Mouse (Mus musculus) spleen, adult 2 months (tissue): Measurements from ENCODE around the gene Camta1. TPM values are rescaled to one million over a fixed set of nuclear protein-coding genes. Genes with fewer than 3 reads are reported as not detected.

Source experiments
- DNase-seq, 2 experiments: peaks; one replicate each; pipeline versions ENCODE4 v3.0.0 to v3.0.0-alpha.2; 2012 to 2021; ENCODE audit warnings: low spot score in 2 of 2, low read depth in 1 of 2
- H3K27ac ChIP-seq: fragments of 200-500 bp; 2 replicates; pipeline ENCODE4 v1.5.1; 2012; ENCODE audit warnings: low read length, inconsistent platforms; ENCODE audit not compliant: insufficient read depth
- H3K27me3 ChIP-seq: fragments of 200-500 bp; 2 replicates; pipeline ENCODE4 v1.6.1; 2012; ENCODE audit warnings: mild to moderate bottlenecking, moderate library complexity, low read length, inconsistent platforms; ENCODE audit not compliant: control insufficient read depth, insufficient read depth
- H3K36me3 ChIP-seq: fragments of 200-500 bp; 2 replicates; pipeline ENCODE4 v1.6.1; 2012; ENCODE audit warnings: mild to moderate bottlenecking, low read length, inconsistent platforms; ENCODE audit not compliant: control insufficient read depth, insufficient read depth
- H3K4me1 ChIP-seq: fragments of 200-500 bp; 2 replicates; pipeline ENCODE4 v1.6.1; 2011; ENCODE audit warnings: inconsistent platforms; ENCODE audit not compliant: control insufficient read depth, insufficient read depth, insufficient read length
- H3K4me3 ChIP-seq: fragments of 200-500 bp; 2 replicates; pipeline ENCODE4 v1.5.1; 2011; ENCODE audit warnings: mild to moderate bottlenecking, inconsistent platforms; ENCODE audit not compliant: insufficient read depth, insufficient read length; ENCODE audit errors: extremely low read depth
- CTCF ChIP-seq: fragments of 200-500 bp; IDR thresholded peaks from 2 replicates; pipeline ENCODE4 v1.5.1; 2011; ENCODE audit warnings: mild to moderate bottlenecking, inconsistent platforms; ENCODE audit not compliant: insufficient read depth, insufficient read length, insufficient replicate concordance; ENCODE audit errors: extremely low read depth
- POLR2A ChIP-seq: fragments of 200-500 bp; IDR thresholded peaks from 2 replicates; pipeline ENCODE4 v1.6.1; 2011; ENCODE audit warnings: low read depth, low read length, inconsistent platforms
- WGBS: fragments of 180-500 bp; shearing (Covaris S2); methylation state at CpG from one replicate; pipeline ENCODE4 v1.1.7; 2018; 5-methylcytosine and 5-hydroxymethylcytosine counted together
- polyA plus RNA-seq: library from polyadenylated mRNA; depleted of rRNA; stranded (reverse); fragments of >200 nt; gene quantifications from 2 replicates; pipeline ENCODE4 v1.2.3, GENCODE M21; 2012

Gene Camta1
- polyA plus RNA-seq, 1 experiment = 7.7 TPM

- H3K4me1 ChIP-seq = no peaks in the 10 kb centered on the region
- H3K36me3 ChIP-seq = no peaks in the 10 kb centered on the region
- no peak overlapping the region for H3K27ac ChIP-seq
- H3K27me3 ChIP-seq = no peaks in the 10 kb centered on the region
- DNase-seq = no peak
- 55% methylated on average over 4 of the region's 4 CpGs for WGBS
- no peak for TF ChIP-seq POLR2A
- TF ChIP-seq CTCF = no peak
- H3K4me3 ChIP-seq = no peak overlapping the region
Observed at GRCm38 (mm10) chr4:151194715-151195097, 667.0 kb downstream of the Camta1 start.

- Histone ChIP-seq H3K4me1 (no peaks in the 10 kb centered on the region), H3K27ac (no peak overlapping the region), H3K4me3 (no peak overlapping the region), H3K36me3 (no peaks in the 10 kb centered on the region), H3K27me3 (no peaks in the 10 kb centered on the region)
- no peak for DNase-seq
- WGBS = 57% methylated on average over 11 of the region's 11 CpGs
- TF ChIP-seq POLR2A (no peak), CTCF (no peak)
Observed at GRCm38 (mm10) chr4:151194030-151194714, 667.5 kb downstream of the Camta1 start.

DNA sequence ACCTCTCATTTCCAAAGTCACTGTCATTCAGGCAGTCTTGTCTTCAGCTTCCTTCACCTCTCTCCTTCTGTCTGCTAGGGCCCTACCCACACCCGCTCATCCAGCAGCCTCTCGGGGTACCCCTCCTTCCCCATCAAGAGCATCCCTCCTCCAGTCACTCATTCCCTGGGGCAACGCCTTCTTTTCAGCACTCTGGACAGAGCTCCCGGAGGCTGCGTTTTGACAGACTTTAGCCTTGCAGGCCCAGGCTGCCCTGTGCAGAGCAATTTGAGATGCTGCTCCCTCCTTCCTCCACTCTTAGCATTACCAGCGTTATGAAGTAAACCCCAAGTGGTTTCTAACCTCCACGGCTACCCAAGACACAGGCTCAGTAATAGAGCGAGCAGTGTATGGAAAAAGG lies 675.2 kb downstream of the Camta1 start:
- no peak for TF ChIP-seq POLR2A
- TF ChIP-seq CTCF = no peak
- no peak for DNase-seq
- Histone ChIP-seq H3K4me1 (no peaks in the 10 kb centered on the region), H3K4me3 (no peak overlapping the region), H3K27me3 (no peaks in the 10 kb centered on the region), H3K27ac (no peak overlapping the region), H3K36me3 (no peaks in the 10 kb centered on the region)
- 18% methylated on average over 8 of the region's 8 CpGs for WGBS

DNA sequence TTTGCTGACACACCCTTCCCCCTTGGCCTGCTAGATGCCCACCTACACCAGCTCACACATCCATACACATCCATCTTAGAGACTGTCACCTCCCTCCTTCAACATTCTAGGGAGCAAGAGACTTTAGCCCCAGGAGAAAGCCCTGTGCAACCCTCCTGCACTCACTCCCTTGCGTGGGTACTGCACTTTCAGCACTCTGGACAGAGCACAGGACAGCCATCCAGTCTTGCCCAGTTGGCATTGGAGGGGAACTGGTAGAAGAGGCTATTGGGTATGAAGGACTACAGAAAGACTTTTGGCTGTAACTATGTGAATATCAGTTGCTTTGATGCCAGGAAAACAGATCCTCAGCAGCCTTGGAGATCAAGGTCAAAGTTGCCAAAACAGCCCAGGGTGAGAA lies 675.9 kb downstream of the Camta1 start:
- Histone ChIP-seq H3K36me3 (no peaks in the 10 kb centered on the region), H3K27ac (no peak overlapping the region), H3K4me3 (no peak overlapping the region), H3K4me1 (no peaks in the 10 kb centered on the region), H3K27me3 (no peaks in the 10 kb centered on the region)
- WGBS = 19% methylated on average over 1 of the region's 1 CpGs
- no peak for DNase-seq
- no peak for TF ChIP-seq CTCF
- TF ChIP-seq POLR2A = no peak

DNA sequence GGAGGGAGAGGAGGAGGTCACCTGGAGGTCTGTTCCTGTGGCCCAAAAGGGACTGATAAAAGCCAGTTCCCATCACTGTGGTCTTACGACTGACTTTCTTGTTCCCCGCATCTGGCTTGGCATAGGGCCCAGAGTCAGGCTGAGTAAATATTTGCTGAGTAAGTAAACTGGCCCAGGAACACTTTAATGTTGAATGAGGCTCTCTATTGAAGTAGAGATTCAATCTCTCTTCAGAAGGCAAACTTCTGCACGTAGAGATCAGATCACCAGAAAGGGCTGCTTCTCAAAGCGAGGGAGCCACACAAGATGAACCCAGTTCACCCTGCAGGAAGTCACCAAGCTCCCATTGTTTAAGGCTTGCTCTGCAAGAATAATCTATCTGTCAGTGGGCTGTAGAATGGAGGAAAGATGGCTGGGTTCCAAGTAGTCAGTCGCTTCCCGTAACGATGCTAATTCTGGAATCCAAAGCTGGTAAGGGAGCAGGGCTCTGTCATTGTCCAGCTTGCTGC lies 681.2 kb downstream of the Camta1 start:
- H3K4me3 ChIP-seq = no peak overlapping the region
- no peaks in the 10 kb centered on the region for H3K4me1 ChIP-seq
- no peak overlapping the region for H3K27ac ChIP-seq
- TF ChIP-seq CTCF (no peak), POLR2A (no peak)
- no peaks in the 10 kb centered on the region for H3K27me3 ChIP-seq
- DNase-seq = no peak
- 67% methylated on average over 7 of the region's 7 CpGs for whole genome bisulfite sequencing
- H3K36me3 ChIP-seq = no peaks in the 10 kb centered on the region

DNA sequence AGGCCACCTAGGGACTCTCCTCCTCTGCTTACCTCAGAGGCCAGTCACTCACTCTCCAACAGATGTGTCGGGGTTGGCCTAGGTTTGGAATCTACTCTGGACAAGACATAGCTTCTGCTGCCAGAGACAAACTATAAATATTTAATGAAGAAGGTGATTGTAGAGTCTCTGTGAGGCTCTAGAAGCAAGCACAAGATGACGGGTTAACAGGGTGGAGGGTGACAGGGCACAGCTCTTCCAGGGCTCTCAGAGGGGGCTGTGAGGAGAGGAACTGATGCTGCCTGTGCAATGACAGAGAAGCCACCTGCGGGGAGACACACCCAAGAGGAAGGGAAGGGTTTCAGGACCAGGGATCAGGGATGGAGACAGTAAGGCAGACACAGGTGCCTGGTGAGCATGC lies 682.0 kb downstream of the Camta1 start:
- TF ChIP-seq POLR2A (no peak), CTCF (no peak)
- WGBS = 66% methylated on average over 3 of the region's 3 CpGs
- no peaks in the 10 kb centered on the region for H3K36me3 ChIP-seq
- no peaks in the 10 kb centered on the region for H3K27me3 ChIP-seq
- no peak overlapping the region for H3K4me3 ChIP-seq
- no peak for DNase-seq
- no peak overlapping the region for H3K27ac ChIP-seq
- no peaks in the 10 kb centered on the region for H3K4me1 ChIP-seq

- TF ChIP-seq CTCF (no peak), POLR2A (no peak)
- WGBS = 78% methylated on average over 8 of the region's 8 CpGs
- H3K4me1 ChIP-seq = no peaks in the 10 kb centered on the region
- H3K27me3 ChIP-seq = no peaks in the 10 kb centered on the region
- H3K36me3 ChIP-seq = no peaks in the 10 kb centered on the region
- H3K4me3 ChIP-seq = no peak overlapping the region
- H3K27ac ChIP-seq = no peak overlapping the region
- no peak for DNase-seq
Observed at GRCm38 (mm10) chr4:151178970-151179378, 682.7 kb downstream of the Camta1 start.
